In the genomic region with DNA sequence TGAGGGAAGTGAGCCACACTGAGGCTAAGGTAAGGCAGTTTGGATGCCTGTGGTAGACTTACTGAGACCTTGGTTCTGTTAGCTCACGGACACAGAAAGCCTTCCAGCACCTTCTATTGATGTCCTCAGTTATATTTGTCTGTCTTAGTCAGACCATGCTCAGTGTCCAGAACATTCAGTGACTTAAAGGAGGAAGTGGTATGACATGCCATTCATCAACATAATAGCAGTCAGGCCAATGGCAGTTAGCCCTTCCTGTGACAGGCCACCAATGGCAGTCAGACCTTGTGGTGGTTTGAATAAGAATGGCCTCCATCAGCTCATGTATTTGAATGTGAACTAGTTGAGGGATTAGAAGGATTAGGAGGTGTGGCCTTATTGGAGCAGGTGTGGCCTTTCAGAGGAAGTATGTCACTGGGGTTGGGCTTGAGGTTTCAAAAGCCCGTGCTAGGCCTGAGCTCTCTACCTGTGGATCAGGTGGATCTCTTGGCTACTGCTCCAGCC, we compare ENCODE assay signal across 20 mouse cellular contexts. TPM values are rescaled to one million over a fixed set of nuclear protein-coding genes. Genes with fewer than 3 reads are reported as not detected.
DNase-seq lines count a peak whose midpoint lies in the region; ATAC-seq and TF ChIP-seq lines count a peak whose summit lies in the region.
"Had no signal": no experiment of that assay in that cellular context is flagged by ENCODE, and none has a peak within 500 bp of the region (broad histone marks: within the 10 kb centered on the region; RNA-seq: fewer than 3 reads in every experiment).

No protein-coding gene starts in this region.

- no peak overlapping the region for H3K9ac ChIP-seq in ES-E14 (ENCODE audit: insufficient read depth, low read depth, low read length, poor library complexity, severe bottlenecking)
- H3K9ac ChIP-seq in hindbrain, embryonic 14.5 days, result no peak overlapping the region
- H3K9ac ChIP-seq: embryonic facial prominence, embryonic 12.5 days; forebrain, embryonic 13.5 days; forebrain, embryonic 15.5 days; forebrain, postnatal 0 days had no signal

- no peak overlapping the region for H3K4me3 ChIP-seq in ES-E14 (ENCODE audit: insufficient read depth in 1 of 2, low read depth in 1 of 2, low read length in 2 of 2, poor library complexity in 1 of 2, severe bottlenecking in 1 of 2)
- no peak overlapping the region for H3K4me3 ChIP-seq in hindbrain, embryonic 14.5 days (replicated peaks; ENCODE audit: low read length)
- H3K4me3 ChIP-seq: embryonic facial prominence, embryonic 10.5 days; embryonic facial prominence, embryonic 12.5 days; forebrain, embryonic 13.5 days; forebrain, embryonic 15.5 days had no signal

- 97% methylated on average over 2 of the region's 2 CpGs for WGBS in hindbrain, embryonic 14.5 days

- H3K27ac ChIP-seq in ES-E14 (ENCODE audit: insufficient read depth, low read depth, low read length, poor library complexity, severe bottlenecking), result peak overlapping the region; percentile 17; the same call in 1 of the 2 replicates
- no peak overlapping the region for H3K27ac ChIP-seq in hindbrain, embryonic 14.5 days
- H3K27ac ChIP-seq: embryonic facial prominence, embryonic 10.5 days; embryonic facial prominence, embryonic 12.5 days; forebrain, embryonic 13.5 days; forebrain, embryonic 15.5 days had no signal

- no peaks in the 10 kb centered on the region for H3K27me3 ChIP-seq in hindbrain, embryonic 14.5 days (ENCODE audit: control insufficient read depth, insufficient read depth, low read length)
- H3K27me3 ChIP-seq: embryonic facial prominence, embryonic 12.5 days; forebrain, embryonic 13.5 days; forebrain, embryonic 15.5 days had no signal

- H3K36me3 ChIP-seq in ES-E14 (ENCODE audit: control insufficient read depth, insufficient read depth, low read length, poor library complexity, severe bottlenecking), result no peaks in the 10 kb centered on the region
- H3K36me3 ChIP-seq in hindbrain, embryonic 14.5 days (replicated peaks; ENCODE audit: control insufficient read depth, insufficient read depth), result no peaks in the 10 kb centered on the region

- peaks cover 2 to 12% of the 10 kb centered on the region in 2 experiments; a peak in 2 of 4 replicates for H3K4me1 ChIP-seq in ES-E14 (ENCODE audit: control insufficient read depth in 2 of 2, insufficient read depth in 2 of 2, low read length in 2 of 2, poor library complexity in 1 of 2)
- H3K4me1 ChIP-seq in hindbrain, embryonic 14.5 days (replicated peaks; ENCODE audit: control insufficient read depth, insufficient read depth, low read length), result no peaks in the 10 kb centered on the region
- H3K4me1 ChIP-seq: embryonic facial prominence, embryonic 12.5 days; forebrain, embryonic 13.5 days; forebrain, embryonic 15.5 days had no signal

- peak; percentile 19 for DNase-seq in 416B (ENCODE audit: low read depth)
- DNase-seq in A20 (ENCODE audit: low read depth, low spot score), result peak; percentile 22
- no peak for DNase-seq in ES-E14 (ENCODE audit: low read depth, low spot score)
- DNase-seq in ZHBTc4 (ENCODE audit: low read depth, low spot score), result peak; percentile 58
- no peak for DNase-seq in frontal cortex, postnatal 36 days (ENCODE audit: low spot score in 2 of 2)
- no peak for DNase-seq in hindbrain, embryonic 14.5 days (ENCODE audit: low spot score)
- no peak for DNase-seq in right cerebral cortex, postnatal 14 days
- DNase-seq: adrenal gland, adult 2 months; adrenal gland, postnatal 14 days; adrenal gland, postnatal 36 days; cerebellum, adult 11-12 months; cerebellum, adult 2 months; cerebellum, adult 9-10 months; cerebellum, postnatal 10 days; cerebellum, postnatal 25 days; forebrain, postnatal 0 days had no signal

- in situ Hi-C loops in ES-E14 (cut with MboI; ENCODE audit: low sequenced_read_pairs in 2 of 2, unreplicated experiment in 2 of 2), result no loop called here

- ATAC-seq in hindbrain, embryonic 14.5 days (ENCODE audit: low FRiP score), result no peak
- ATAC-seq: forebrain, embryonic 13.5 days; forebrain, embryonic 15.5 days; forebrain, postnatal 0 days had no signal

- no peak overlapping the region for H3K4me2 ChIP-seq in hindbrain, embryonic 14.5 days (replicated peaks)
- H3K4me2 ChIP-seq: embryonic facial prominence, embryonic 12.5 days; forebrain, embryonic 13.5 days; forebrain, embryonic 15.5 days had no signal

- H3K9me3 ChIP-seq in ES-E14 (ENCODE audit: control insufficient read depth, insufficient read depth, low read depth, low read length), result no peaks in the 10 kb centered on the region
- H3K9me3 ChIP-seq in hindbrain, embryonic 14.5 days (ENCODE audit: control insufficient read depth, low read length), result no peaks in the 10 kb centered on the region
- H3K9me3 ChIP-seq: forebrain, embryonic 15.5 days had no signal

TF ChIP-seq in ES-E14, 5 proteins besides CTCF, POLR2A, EP300 and RAD21:
- TF ChIP-seq MAFK (IDR thresholded peaks at IDR 0.05; ENCODE audit: insufficient read depth, low read depth, low read length) (no peak), ZNF384 (IDR thresholded peaks at IDR 0.05; ENCODE audit: low read depth, low read length) (no peak), HCFC1 (IDR thresholded peaks at IDR 0.05; ENCODE audit: borderline replicate concordance, insufficient read depth, low read length) (no peak), ZC3H11A (IDR thresholded peaks at IDR 0.05; ENCODE audit: borderline replicate concordance, low read depth, low read length) (no peak), CHD2 (IDR thresholded peaks at IDR 0.05; ENCODE audit: low read depth, low read length) (no peak)

RNA-seq across cellular contexts. Expression of a gene that starts 31.2 kb away (rescaled TPM):
- total RNA-seq in ES-E14 (2012; rRNA removed), result 32.2 and 45.5 TPM in 2 replicates
- polyA plus RNA-seq in hindbrain, embryonic 14.5 days (2014; fragmentation: Nextera tagmentation; extraction: Ambion mirVana), result 43.1 and 44.4 TPM in 2 replicates

Comparison
In these comparisons a context has a peak if more than half of its experiments do, and no peak if none do; other contexts are left out.
1. DNase-seq: peak in 416B (single experiment), A20 (single experiment) and ZHBTc4 (single experiment); none in ES-E14 (single experiment), frontal cortex, postnatal 36 days (0 of 2), hindbrain, embryonic 14.5 days (single experiment) and right cerebral cortex, postnatal 14 days (single experiment).